7 mouse cellular contexts compared by ENCODE assay signal in genomic region chr17:45685171-45686092, GRCm38 (mm10). TPM values are rescaled to one million over a fixed set of nuclear protein-coding genes. Genes with fewer than 3 reads are reported as not detected.
DNase-seq lines count a peak whose midpoint lies in the region; ATAC-seq and TF ChIP-seq lines count a peak whose summit lies in the region.

No protein-coding gene starts in this region.

- H3K4me3 ChIP-seq in heart, embryonic 11.5 days (ENCODE audit: low read depth, low read length), result peak overlapping the region; percentile 76
- peak overlapping the region; percentile 92 for H3K4me3 ChIP-seq in lung, postnatal 0 days (ENCODE audit: low read depth, low read length)

- WGBS in heart, embryonic 11.5 days (ENCODE audit: insufficient replicate concordance), result 1% methylated on average over 58 of the region's 58 CpGs
- WGBS in lung, postnatal 0 days, result 2% methylated on average over 53 of the region's 58 CpGs

- H3K4me1 ChIP-seq in heart, embryonic 11.5 days (ENCODE audit: control insufficient read depth, insufficient read depth, low read length), result peaks cover 26% of the 10 kb centered on the region
- H3K4me1 ChIP-seq in lung, postnatal 0 days (ENCODE audit: insufficient read depth, low read depth, low read length), result peaks cover 9% of the 10 kb centered on the region; the same call in 1 of the 2 replicates

- ATAC-seq in Patski, result peak; percentile 55
- ATAC-seq in heart, embryonic 11.5 days (replicated peaks; ENCODE audit: insufficient number of reproducible peaks, low FRiP score, low TSS enrichment), result peak; percentile 43
- peak; percentile 35 for ATAC-seq in lung, postnatal 0 days

- H3K36me3 ChIP-seq in heart, embryonic 11.5 days (ENCODE audit: control insufficient read depth, insufficient read depth, low read length), result no peaks in the 10 kb centered on the region
- no peaks in the 10 kb centered on the region for H3K36me3 ChIP-seq in lung, postnatal 0 days (ENCODE audit: insufficient read depth, low read length)

- POLR2A ChIA-PET in Patski (lab: Charles Lee), result interaction anchor here (0.6 to 1.1 kb wide), 3 partner anchors 9 to 936 kb away, joined by 3 to 5 read pairs (median 4); no protein-coding TSS in a partner anchor

- no peak for TF ChIP-seq CTCF in Patski (IDR thresholded peaks at IDR 0.05)
- TF ChIP-seq CTCF in lung, postnatal 0 days (IDR thresholded peaks at IDR 0.05), result no peak

- H3K9ac ChIP-seq in heart, embryonic 11.5 days (ENCODE audit: low read depth, low read length), result peak overlapping the region; percentile 90
- peak overlapping the region; percentile 86 for H3K9ac ChIP-seq in lung, postnatal 0 days (replicated peaks; ENCODE audit: low read depth)

- in situ Hi-C loops in Patski (cut with MboI; ENCODE audit: low pct_unique_long_range_greater_than_20kb), result no loop called here

- CTCF ChIA-PET in Patski (lab: Charles Lee), result interaction anchor here (1.0 kb wide), 1 partner anchor 39 kb away, joined by 4 read pairs; no protein-coding TSS in a partner anchor

- peak; percentile 53 for DNase-seq in CD4-positive, CD25-positive, alpha-beta regulatory T cell, adult 2 months (ENCODE audit: low read depth, low spot score)
- no peak for DNase-seq in Patski (ENCODE audit: low read depth, low spot score)
- DNase-seq in embryo, embryonic 11.5 days (ENCODE audit: low read depth, low spot score), result peak; percentile 20
- DNase-seq in kidney, postnatal 10 days, result peak; percentile 72
- DNase-seq in lung, postnatal 0 days (ENCODE audit: low spot score), result peak; percentile 46
- DNase-seq in retina, postnatal 1 day, result peak; percentile 63

- peak overlapping the region; percentile 65 for H3K27ac ChIP-seq in heart, embryonic 11.5 days (ENCODE audit: low read depth, low read length)
- peak overlapping the region; percentile 88 for H3K27ac ChIP-seq in lung, postnatal 0 days (ENCODE audit: low read length)

- TF ChIP-seq EP300 in lung, postnatal 0 days (IDR thresholded peaks at IDR 0.05), result no peak

- H3K9me3 ChIP-seq in heart, embryonic 11.5 days (replicated peaks; ENCODE audit: control insufficient read depth, low read length), result no peaks in the 10 kb centered on the region
- H3K9me3 ChIP-seq in lung, postnatal 0 days (ENCODE audit: low read length), result no peaks in the 10 kb centered on the region

- no peaks in the 10 kb centered on the region for H3K27me3 ChIP-seq in Patski
- no peaks in the 10 kb centered on the region for H3K27me3 ChIP-seq in heart, embryonic 11.5 days (ENCODE audit: control insufficient read depth, insufficient read depth, low read length)
- H3K27me3 ChIP-seq in lung, postnatal 0 days (replicated peaks; ENCODE audit: insufficient read depth, low read length), result no peaks in the 10 kb centered on the region

- H3K4me2 ChIP-seq in heart, embryonic 11.5 days, result peak overlapping the region; percentile 89
- peak overlapping the region; percentile 96 for H3K4me2 ChIP-seq in lung, postnatal 0 days (replicated peaks; ENCODE audit: low read depth, low read length)

RNA-seq across cellular contexts. Expression of gene Mrpl14, which starts 0.7 kb away (rescaled TPM):
- polyA plus RNA-seq in Patski (2021), result 108 TPM
- polyA plus RNA-seq in heart, embryonic 11.5 days (2014; fragmentation: Nextera tagmentation; extraction: Ambion mirVana), result 131 and 135 TPM in 2 replicates
- polyA plus RNA-seq in lung, postnatal 0 days (2015; fragmentation: Nextera tagmentation; extraction: Ambion mirVana), result 224 and 234 TPM in 2 replicates

RNA-seq across cellular contexts. Expression of gene Tmem63b, which starts 1.3 kb away (rescaled TPM):
- 109 TPM for polyA plus RNA-seq in Patski (2021)
- polyA plus RNA-seq in heart, embryonic 11.5 days (2014; fragmentation: Nextera tagmentation; extraction: Ambion mirVana), result 27.6 and 29.8 TPM in 2 replicates
- 78.5 and 88.2 TPM in 2 replicates for polyA plus RNA-seq in lung, postnatal 0 days (2015; fragmentation: Nextera tagmentation; extraction: Ambion mirVana)

RNA-seq across cellular contexts. Expression of gene Capn11, which starts 26.3 kb away (rescaled TPM):
- polyA plus RNA-seq in Patski (2021), result not detected
- polyA plus RNA-seq in heart, embryonic 11.5 days (2014; fragmentation: Nextera tagmentation; extraction: Ambion mirVana), result 0.32 and 0.52 TPM in 2 replicates
- 0.08 TPM in 1 of 2 replicates, not detected in the other for polyA plus RNA-seq in lung, postnatal 0 days (2015; fragmentation: Nextera tagmentation; extraction: Ambion mirVana)

RNA-seq across cellular contexts. Expression of gene 1600014C23Rik, which starts 48.2 kb away (rescaled TPM):
- not detected for polyA plus RNA-seq in Patski (2021)
- 0.48 and 0.80 TPM in 2 replicates for polyA plus RNA-seq in heart, embryonic 11.5 days (2014; fragmentation: Nextera tagmentation; extraction: Ambion mirVana)
- not detected in 2 replicates for polyA plus RNA-seq in lung, postnatal 0 days (2015; fragmentation: Nextera tagmentation; extraction: Ambion mirVana)
